Mouse (Mus musculus) MEL (cell line): ENCODE results near the gene Hmg20b. TPM values are rescaled to one million over a fixed set of nuclear protein-coding genes. Genes with fewer than 3 reads are reported as not detected.

Experiments
- DNase-seq: peaks from one replicate; pipeline ENCODE4 v3.0.0; 2011; ENCODE audit warnings: low read depth, low spot score
- H3K27ac ChIP-seq: 2 replicates; pipeline ENCODE4 v1.5.1; 2012; ENCODE audit warnings: low read depth, mild to moderate bottlenecking, control low read depth, low read length, moderate library complexity; ENCODE audit not compliant: control insufficient read depth
- H3K27me3 ChIP-seq, 2 experiments: fragments of 150-350 bp in 1 of 2; sonication (generic) in 1 of 2; 2 replicates each; pipeline ENCODE4 v1.6.1; 2012; ENCODE audit warnings: low read length in 2 of 2, mild to moderate bottlenecking in 2 of 2, improper control_type of control experiment in 1 of 2, moderate library complexity in 1 of 2; ENCODE audit not compliant: insufficient read depth in 2 of 2, control insufficient read depth in 1 of 2
- H3K36me3 ChIP-seq, 2 experiments: 2 replicates each; pipeline ENCODE4 v1.6.1; 2012 to 2014; ENCODE audit warnings: low read length in 2 of 2, improper control_type of control experiment in 1 of 2, inconsistent platforms in 1 of 2, mild to moderate bottlenecking in 1 of 2; ENCODE audit not compliant: insufficient read depth in 2 of 2, control insufficient read depth in 1 of 2
- H3K4me1 ChIP-seq, 2 experiments: fragments of 150-350 bp in 1 of 2; sonication (generic) in 1 of 2; 2 replicates each; pipeline ENCODE4 v1.6.1; 2012; ENCODE audit warnings: low read length in 2 of 2, improper control_type of control experiment in 1 of 2, mild to moderate bottlenecking in 1 of 2; ENCODE audit not compliant: insufficient read depth in 2 of 2, control insufficient read depth in 1 of 2
- H3K4me3 ChIP-seq, 2 experiments: fragments of 150-350 bp in 1 of 2; sonication (generic) in 1 of 2; 2 replicates each; pipeline ENCODE4 v1.5.1; 2012; ENCODE audit warnings: low read depth in 2 of 2, low read length in 2 of 2, mild to moderate bottlenecking in 2 of 2, moderate library complexity in 2 of 2, control low read depth in 1 of 2, improper control_type of control experiment in 1 of 2; ENCODE audit not compliant: control insufficient read depth in 1 of 2, insufficient read depth in 1 of 2
- H3K79me2 ChIP-seq: 2 replicates; pipeline ENCODE4 v1.6.1; 2012; ENCODE audit warnings: mild to moderate bottlenecking, low read length, moderate library complexity; ENCODE audit not compliant: control insufficient read depth, poor library complexity, insufficient read depth
- H3K9ac ChIP-seq: 2 replicates; pipeline ENCODE4 v1.6.1; 2012; ENCODE audit warnings: low read depth, mild to moderate bottlenecking, control low read depth, low read length, moderate library complexity; ENCODE audit not compliant: control insufficient read depth, poor library complexity, severe bottlenecking
- H3K9me3 ChIP-seq: fragments of 150-350 bp; sonication (generic); replicated peaks from 2 replicates; pipeline ENCODE4 v1.6.1; 2012; ENCODE audit warnings: mild to moderate bottlenecking, low read length, improper control_type of control experiment, moderate library complexity; ENCODE audit not compliant: insufficient read depth
- CHD1 ChIP-seq: IDR thresholded peaks from 2 replicates; pipeline ENCODE4 v1.6.1; 2012; ENCODE audit warnings: low read depth, mild to moderate bottlenecking, inconsistent platforms, low read length, improper control_type of control experiment
- EP300 ChIP-seq, 2 experiments: IDR thresholded peaks; 2 replicates each; pipeline ENCODE4 v1.6.1; 2011; ENCODE audit warnings: improper control_type of control experiment in 2 of 2, low read length in 2 of 2, low read depth in 1 of 2, mild to moderate bottlenecking in 1 of 2
- ETS1 ChIP-seq: IDR thresholded peaks from 2 replicates; pipeline ENCODE4 v1.6.1; 2012; ENCODE audit warnings: low read depth, mild to moderate bottlenecking, inconsistent platforms, low read length, improper control_type of control experiment, moderate library complexity
- GABPA ChIP-seq: IDR thresholded peaks from 2 replicates; pipeline ENCODE4 v1.6.1; 2012; ENCODE audit warnings: low read depth, mild to moderate bottlenecking, inconsistent platforms, low read length, improper control_type of control experiment, moderate library complexity
- GATA1 ChIP-seq: IDR thresholded peaks from 2 replicates; pipeline ENCODE4 v1.6.1; 2011; ENCODE audit warnings: low read depth, low read length, improper control_type of control experiment
- HCFC1 ChIP-seq: IDR thresholded peaks from 2 replicates; pipeline ENCODE4 v1.6.1; 2012; ENCODE audit warnings: low read depth, mild to moderate bottlenecking, inconsistent platforms, low read length, improper control_type of control experiment, moderate library complexity
- KAT2A ChIP-seq: conservative IDR thresholded peaks from 2 replicates; pipeline ENCODE4 v1.6.1; 2012; ENCODE audit warnings: low read depth, low read length, improper control_type of control experiment, inconsistent platforms
- MAFK ChIP-seq: IDR thresholded peaks from 2 replicates; pipeline ENCODE4 v1.6.1; 2011; ENCODE audit warnings: low read depth, mild to moderate bottlenecking, low read length, improper control_type of control experiment, borderline replicate concordance
- MAX ChIP-seq: IDR thresholded peaks from 2 replicates; pipeline ENCODE4 v1.6.1; 2011; ENCODE audit warnings: low read length, improper control_type of control experiment
- MXI1 ChIP-seq: IDR thresholded peaks from 2 replicates; pipeline ENCODE4 v1.6.1; 2011; ENCODE audit warnings: mild to moderate bottlenecking, low read depth, low read length, improper control_type of control experiment
- NELFE ChIP-seq: IDR thresholded peaks from 2 replicates; pipeline ENCODE4 v1.6.1; 2011; ENCODE audit warnings: low read depth, low read length, improper control_type of control experiment
- RAD21 ChIP-seq: IDR thresholded peaks from 2 replicates; pipeline ENCODE4 v1.6.1; 2011; ENCODE audit warnings: mild to moderate bottlenecking, low read depth, low read length, improper control_type of control experiment
- RCOR1 ChIP-seq: IDR thresholded peaks from 2 replicates; pipeline ENCODE4 v1.6.1; 2012; ENCODE audit warnings: low read depth, mild to moderate bottlenecking, inconsistent platforms, low read length, improper control_type of control experiment
- TBP ChIP-seq: IDR thresholded peaks from 2 replicates; pipeline ENCODE4 v1.8.0; 2011; ENCODE audit warnings: low read depth, low read length, improper control_type of control experiment
- USF2 ChIP-seq, 2 experiments: IDR thresholded peaks; 2 replicates each; pipeline ENCODE4 v1.6.1; 2011 to 2012; ENCODE audit warnings: improper control_type of control experiment in 2 of 2, low read length in 2 of 2, borderline replicate concordance in 1 of 2, inconsistent platforms in 1 of 2, low read depth in 1 of 2, mild to moderate bottlenecking in 1 of 2; ENCODE audit not compliant: insufficient read depth in 1 of 2
- ZC3H11A ChIP-seq: IDR thresholded peaks from 2 replicates; pipeline ENCODE4 v1.6.1; 2012; ENCODE audit warnings: low read depth, mild to moderate bottlenecking, inconsistent platforms, low read length, improper control_type of control experiment
- ZKSCAN1 ChIP-seq: IDR thresholded peaks from 2 replicates; pipeline ENCODE4 v1.6.1; 2012; ENCODE audit warnings: low read depth, mild to moderate bottlenecking, inconsistent platforms, low read length, improper control_type of control experiment, moderate library complexity
- ZMIZ1 ChIP-seq: IDR thresholded peaks from 2 replicates; pipeline ENCODE4 v1.6.1; 2012; ENCODE audit warnings: low read depth, mild to moderate bottlenecking, inconsistent platforms, low read length, improper control_type of control experiment, moderate library complexity
- polyA plus RNA-seq, 2 experiments: library from polyadenylated mRNA; stranded (reverse) in 1 of 2; unstranded in 1 of 2; fragments of >175 nt in 1 of 2; fragments of >200 nt in 1 of 2; gene quantifications; 2 replicates each; pipeline versions ENCODE4 v1.2.1 to v1.2.4; 2012; ENCODE audit warnings: low replicate concordance in 2 of 2, low read depth in 1 of 2; ENCODE audit not compliant: insufficient read length in 2 of 2, insufficient read depth in 1 of 2, missing spikeins in 1 of 2
- total RNA-seq: library from RNA; depleted of rRNA; stranded (reverse); fragments of 300-350 nt; gene quantifications from 2 replicates; pipeline ENCODE4 v1.2.3, GENCODE M21; 2012

Gene Hmg20b
- total and polyA plus RNA-seq, 3 experiments: 27.0 to 92.7 TPM; not detected in 1

- Histone ChIP-seq H3K4me3 (no peak overlapping the region), H3K27me3 (no peaks in the 10 kb centered on the region), H3K9ac (no peak overlapping the region), H3K79me2 (peaks cover 37% of the 10 kb centered on the region), H3K9me3 (no peaks in the 10 kb centered on the region), H3K36me3 (no peaks in the 10 kb centered on the region; a peak in 1 of 4 replicates), H3K27ac (no peak overlapping the region), H3K4me1 (peaks cover 0 to 3% of the 10 kb centered on the region in 2 experiments; a peak in 1 of 4 replicates)
- TF ChIP-seq MAX (no peak), ZC3H11A (no peak), HCFC1 (no peak), USF2 (IDR thresholded peaks at IDR 0.05; ENCODE audit: borderline replicate concordance in 1 of 2, insufficient read depth in 1 of 2, low read depth in 1 of 2, low read length in 2 of 2) (no peak), GABPA (no peak), RAD21 (no peak), TBP (no peak), MAFK (no peak)
- DNase-seq: no peak
These were observed 48.0 kb downstream of the Hmg20b start for GRCm38 (mm10) chr10:81302288-81302687.

- no peaks in the 10 kb centered on the region for H3K9me3 ChIP-seq
- no peaks in the 10 kb centered on the region for H3K27me3 ChIP-seq
- H3K79me2 ChIP-seq: peaks cover 45% of the 10 kb centered on the region
- H3K4me1 ChIP-seq: peaks cover 0 to 3% of the 10 kb centered on the region in 2 experiments; a peak in 1 of 4 replicates
- DNase-seq: no peak
- H3K36me3 ChIP-seq: no peaks in the 10 kb centered on the region
- no peak overlapping the region for H3K9ac ChIP-seq
- TF ChIP-seq CHD1 (no peak), NELFE (no peak), MXI1 (no peak), TBP (no peak), ZKSCAN1 (no peak), ETS1 (no peak), USF2 (IDR thresholded peaks at IDR 0.05; ENCODE audit: borderline replicate concordance in 1 of 2, insufficient read depth in 1 of 2, low read depth in 1 of 2, low read length in 2 of 2) (no peak), ZMIZ1 (no peak), ZC3H11A (no peak), EP300 (IDR thresholded peaks at IDR 0.05; ENCODE audit: low read depth in 1 of 2, low read length in 2 of 2) (no peak), KAT2A (no peak), RCOR1 (no peak), GATA1 (no peak)
- H3K27ac ChIP-seq: no peak overlapping the region
- no peak overlapping the region for H3K4me3 ChIP-seq
These were observed 49.0 kb downstream of the Hmg20b start for GRCm38 (mm10) chr10:81301321-81301720.
